Mouse (Mus musculus): ENCODE measurements around the gene Ramac.

The Ramac gene

DNA sequence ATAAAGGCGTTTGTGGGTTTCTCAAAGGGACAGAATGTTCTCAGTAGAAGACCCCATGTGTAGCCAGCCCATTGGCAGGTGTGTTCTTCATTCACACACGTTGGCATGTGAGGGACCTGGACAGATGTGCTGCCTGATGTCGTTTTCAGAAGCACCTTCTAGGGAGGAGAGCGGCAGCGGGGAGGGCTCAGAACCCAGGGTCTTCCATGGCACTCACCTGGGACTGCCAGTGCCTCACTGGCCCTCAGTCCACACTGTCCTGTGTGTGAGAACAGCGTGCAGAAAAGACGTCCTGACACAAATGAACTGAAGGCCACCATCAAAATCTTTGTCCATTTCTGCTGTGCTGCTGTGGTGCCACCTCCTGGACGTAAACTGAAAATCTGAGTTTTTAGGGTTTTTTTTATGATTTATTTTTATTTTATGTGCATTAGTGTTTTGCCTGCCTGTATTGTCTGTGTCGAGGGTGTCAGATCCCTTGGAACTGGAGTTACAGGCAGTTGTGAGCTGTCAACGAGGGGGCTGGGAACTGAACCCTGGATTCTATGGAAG, 15.0 kb downstream of the Ramac start:
- in situ Hi-C loops (cut with MboI, MseI) = no loop called here

DNA sequence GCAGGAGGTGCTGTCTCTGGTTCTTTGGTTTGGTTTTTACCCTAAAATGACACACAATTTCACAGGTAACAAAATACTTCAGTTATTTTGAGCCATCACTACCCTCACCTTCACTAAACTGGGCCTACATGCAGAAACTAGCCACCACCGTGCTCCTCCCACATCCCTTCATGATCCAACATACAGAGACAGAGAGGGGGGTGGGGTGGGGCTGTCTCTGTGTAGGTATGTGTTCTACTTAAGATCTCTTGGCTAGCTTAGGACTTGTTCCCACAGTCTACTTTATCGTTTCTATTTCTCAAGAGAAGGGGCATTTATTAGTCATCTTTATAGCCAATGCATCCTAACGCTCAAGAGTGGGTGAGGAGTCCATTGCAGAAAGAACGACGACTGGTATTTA, 25.8 kb downstream of the Ramac start:
- in situ Hi-C loops (cut with MboI, MseI) = no loop called here

DNA sequence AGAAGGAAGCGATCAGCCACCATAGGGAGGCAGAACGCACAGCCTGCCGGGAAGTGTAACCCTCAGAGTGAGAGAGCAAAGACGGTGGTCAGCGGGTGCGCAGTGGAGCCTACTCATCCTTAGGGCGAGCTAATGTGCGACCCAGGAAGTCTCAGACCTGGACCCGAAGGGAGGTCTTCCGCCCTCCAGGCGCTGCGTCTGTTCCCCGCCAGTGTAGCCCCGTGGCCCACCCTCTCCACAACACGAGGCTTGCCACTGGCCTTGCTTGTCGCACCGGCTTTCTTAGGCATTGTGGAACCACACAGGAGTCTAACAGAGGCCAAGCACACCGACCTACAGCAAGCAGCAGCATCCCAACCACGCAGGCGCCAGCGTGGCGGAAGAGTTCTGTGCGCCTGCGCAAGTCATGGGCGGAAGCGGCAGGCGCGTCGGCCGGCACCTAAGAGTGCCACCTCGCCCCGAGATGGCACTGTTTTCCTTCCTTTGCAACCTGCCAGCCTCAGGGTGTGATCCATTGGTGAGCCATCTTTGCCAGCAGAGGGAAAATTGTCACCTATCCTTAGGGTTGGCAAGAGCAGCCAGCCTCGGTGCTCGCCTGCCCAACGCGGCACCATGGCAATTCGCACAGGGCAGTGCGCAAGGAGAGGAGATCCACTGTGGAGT, 26.5 kb downstream of the Ramac start, which contains the start of gene 3110040N11Rik:
Gene 3110040N11Rik (minus strand): TSS at position 384 of the 663 bp plus-strand sequence.
- in situ Hi-C loops (cut with MboI, MseI) = no loop called here

DNA sequence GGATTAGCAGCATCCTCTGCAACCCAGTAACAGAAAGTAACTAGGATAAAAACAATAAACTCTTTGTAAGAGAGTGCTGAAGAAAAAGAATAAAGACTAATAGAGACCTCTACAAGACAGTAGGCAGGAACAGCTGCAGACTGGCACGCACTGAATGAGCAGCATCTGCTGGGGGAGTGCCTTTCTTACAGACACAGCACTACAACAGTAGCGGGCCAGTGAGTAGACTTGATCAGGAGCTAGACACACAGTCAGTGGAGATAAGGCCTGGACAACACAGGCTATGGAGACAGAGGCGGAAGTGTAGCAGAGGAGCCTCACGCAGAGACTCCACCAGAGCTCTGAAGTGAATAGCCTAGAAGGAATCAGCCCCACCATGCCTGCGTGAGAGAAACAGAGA, 43.3 kb downstream of the Ramac start:
- in situ Hi-C loops (cut with MboI, MseI) = no loop called here

All from T-helper 17 cell (primary cell).